ENCODE assay signal across 10 mouse cellular contexts in the genomic region with DNA sequence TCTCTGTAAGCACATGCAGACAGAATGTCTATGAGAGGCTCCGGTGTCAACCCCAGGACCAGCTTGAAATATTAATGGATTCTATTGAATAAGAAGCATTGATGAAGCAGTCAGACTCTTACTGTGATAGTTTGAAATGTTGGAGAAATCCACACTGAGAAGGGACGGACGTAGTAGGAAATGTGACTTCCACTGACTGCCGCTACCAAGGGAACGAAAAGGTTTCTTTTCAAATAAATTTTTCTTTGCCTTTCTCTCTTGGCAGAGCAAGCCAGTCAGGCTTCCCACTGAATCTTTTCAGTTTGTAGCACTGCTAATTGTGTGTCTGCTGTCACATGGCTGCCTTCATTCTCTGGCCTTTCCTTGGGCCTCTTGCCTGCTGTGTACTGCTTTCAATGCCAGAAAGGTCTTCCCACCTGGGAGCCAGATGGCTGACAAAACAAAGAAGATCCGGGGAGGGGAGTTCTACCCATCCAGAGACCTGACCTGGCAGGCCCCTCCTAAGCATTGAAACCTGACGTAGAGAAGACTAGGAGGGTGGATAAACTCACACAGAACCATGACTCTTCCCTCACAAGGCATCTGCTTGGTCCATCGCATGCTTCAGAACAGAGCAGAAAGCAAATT. TPM values are rescaled to one million over a fixed set of nuclear protein-coding genes. Genes with fewer than 3 reads are reported as not detected.
DNase-seq lines count a peak whose midpoint lies in the region; ATAC-seq and TF ChIP-seq lines count a peak whose summit lies in the region.
"Had no signal": no experiment of that assay in that cellular context is flagged by ENCODE, and none has a peak within 500 bp of the region (broad histone marks: within the 10 kb centered on the region; RNA-seq: fewer than 3 reads in every experiment).

No protein-coding gene starts in this region.

- H3K9me3 ChIP-seq in ES-E14 (ENCODE audit: control insufficient read depth, insufficient read depth, low read depth, low read length), result no peaks in the 10 kb centered on the region
- no peaks in the 10 kb centered on the region for H3K9me3 ChIP-seq in hindbrain, embryonic 14.5 days (ENCODE audit: control insufficient read depth, low read length)
- no peaks in the 10 kb centered on the region for H3K9me3 ChIP-seq in liver, postnatal 0 days (ENCODE audit: low read length)
- H3K9me3 ChIP-seq: liver, embryonic 13.5 days had no signal

- no peak for TF ChIP-seq EP300 in liver, postnatal 0 days (IDR thresholded peaks at IDR 0.05; ENCODE audit: low read depth)

- no peak overlapping the region for H3K4me3 ChIP-seq in ES-E14 (ENCODE audit: insufficient read depth in 1 of 2, low read depth in 1 of 2, low read length in 2 of 2, poor library complexity in 1 of 2, severe bottlenecking in 1 of 2)
- H3K4me3 ChIP-seq in hindbrain, embryonic 14.5 days (replicated peaks; ENCODE audit: low read length), result no peak overlapping the region
- H3K4me3 ChIP-seq in liver, postnatal 0 days (ENCODE audit: low read depth, low read length), result no peak overlapping the region
- H3K4me3 ChIP-seq: liver, embryonic 13.5 days had no signal

- H3K27ac ChIP-seq in ES-E14 (ENCODE audit: insufficient read depth, low read depth, low read length, poor library complexity, severe bottlenecking), result peak overlapping the region; percentile 37; the same call in 1 of the 2 replicates
- H3K27ac ChIP-seq in hindbrain, embryonic 14.5 days, result peak overlapping the region; percentile 63
- H3K27ac ChIP-seq in liver, postnatal 0 days (ENCODE audit: low read depth), result no peak overlapping the region
- H3K27ac ChIP-seq: liver, embryonic 13.5 days had no signal

- peak; percentile 86 for ATAC-seq in hindbrain, embryonic 14.5 days (ENCODE audit: low FRiP score)
- no peak for ATAC-seq in liver, postnatal 0 days
- ATAC-seq: intestine, postnatal 0 days had no signal

- H3K9ac ChIP-seq in ES-E14 (ENCODE audit: insufficient read depth, low read depth, low read length, poor library complexity, severe bottlenecking), result no peak overlapping the region
- H3K9ac ChIP-seq in hindbrain, embryonic 14.5 days, result no peak overlapping the region
- H3K9ac ChIP-seq in liver, postnatal 0 days (replicated peaks), result no peak overlapping the region
- H3K9ac ChIP-seq: liver, embryonic 13.5 days had no signal

- DNase-seq in ES-E14 (ENCODE audit: low read depth, low spot score), result no peak
- DNase-seq in cerebellum, postnatal 25 days, result peak; percentile 83
- DNase-seq in hindbrain, embryonic 14.5 days (ENCODE audit: low spot score), result peak; percentile 65
- DNase-seq in left cerebral cortex, postnatal 4 days, result peak; percentile 53
- no peak for DNase-seq in thymus, postnatal 4 days
- DNase-seq in heart, postnatal 14 days, result no peak
- no peak for DNase-seq in liver, postnatal 0 days
- DNase-seq in gastrocnemius, postnatal 4 days (ENCODE audit: low spot score in 2 of 2), result no peak
- DNase-seq: liver, embryonic 13.5 days had no signal

- no peak overlapping the region for H3K4me2 ChIP-seq in hindbrain, embryonic 14.5 days (replicated peaks)
- H3K4me2 ChIP-seq in liver, postnatal 0 days (ENCODE audit: low read depth, low read length), result no peak overlapping the region
- H3K4me2 ChIP-seq: liver, embryonic 13.5 days had no signal

- in situ Hi-C loops in ES-E14 (cut with MboI; ENCODE audit: low sequenced_read_pairs in 2 of 2, unreplicated experiment in 2 of 2), result no loop called here

- intact Hi-C loops in left cerebral cortex, postnatal 4 days (cut with DNase I), result no loop called here
- intact Hi-C loops in heart, postnatal 14 days (cut with DNase I), result no loop called here

- H3K4me1 ChIP-seq in ES-E14 (ENCODE audit: control insufficient read depth in 2 of 2, insufficient read depth in 2 of 2, low read length in 2 of 2, poor library complexity in 1 of 2), result peaks cover 10 to 11% of the 10 kb centered on the region in 2 experiments
- 0 out of 2 replicates have a peak, but pooled peaks cover 5% of the 10 kb centered on the region for H3K4me1 ChIP-seq in hindbrain, embryonic 14.5 days (replicated peaks; ENCODE audit: control insufficient read depth, insufficient read depth, low read length)
- H3K4me1 ChIP-seq in liver, postnatal 0 days (ENCODE audit: insufficient read depth), result no peaks in the 10 kb centered on the region
- H3K4me1 ChIP-seq: liver, embryonic 13.5 days had no signal

- no peaks in the 10 kb centered on the region for H3K36me3 ChIP-seq in ES-E14 (ENCODE audit: control insufficient read depth, insufficient read depth, low read length, poor library complexity, severe bottlenecking)
- H3K36me3 ChIP-seq in hindbrain, embryonic 14.5 days (replicated peaks; ENCODE audit: control insufficient read depth, insufficient read depth), result no peaks in the 10 kb centered on the region; the same call in 1 of the 2 replicates
- H3K36me3 ChIP-seq in liver, postnatal 0 days (replicated peaks; ENCODE audit: insufficient read depth, low read length), result no peaks in the 10 kb centered on the region
- H3K36me3 ChIP-seq: liver, embryonic 13.5 days had no signal

- H3K27me3 ChIP-seq in hindbrain, embryonic 14.5 days (ENCODE audit: control insufficient read depth, insufficient read depth, low read length), result no peaks in the 10 kb centered on the region
- no peaks in the 10 kb centered on the region for H3K27me3 ChIP-seq in liver, postnatal 0 days (ENCODE audit: insufficient read depth, low read length)
- H3K27me3 ChIP-seq: liver, embryonic 13.5 days had no signal

- 36% methylated on average over 8 of the region's 8 CpGs for WGBS in hindbrain, embryonic 14.5 days
- 79% methylated on average over 8 of the region's 8 CpGs for WGBS in liver, postnatal 0 days (ENCODE audit: insufficient replicate concordance)

- no peak for TF ChIP-seq CTCF in liver, postnatal 0 days (IDR thresholded peaks at IDR 0.05; ENCODE audit: low read depth)

TF ChIP-seq in ES-E14, 5 proteins besides CTCF, POLR2A, EP300 and RAD21:
- no peak for TF ChIP-seq ZNF384 (IDR thresholded peaks at IDR 0.05; ENCODE audit: low read depth, low read length)
- TF ChIP-seq CHD2 (IDR thresholded peaks at IDR 0.05; ENCODE audit: low read depth, low read length), result no peak
- TF ChIP-seq HCFC1 (IDR thresholded peaks at IDR 0.05; ENCODE audit: borderline replicate concordance, insufficient read depth, low read length), result no peak
- no peak for TF ChIP-seq MAFK (IDR thresholded peaks at IDR 0.05; ENCODE audit: insufficient read depth, low read depth, low read length)
- TF ChIP-seq ZC3H11A (IDR thresholded peaks at IDR 0.05; ENCODE audit: borderline replicate concordance, low read depth, low read length), result no peak

RNA-seq across cellular contexts. Expression of gene Paqr8, which starts 15.2 kb away (rescaled TPM):
- total RNA-seq in ES-E14 (2012; rRNA removed), result 1.7 and 3.2 TPM in 2 replicates
- polyA plus RNA-seq in hindbrain, embryonic 14.5 days (2014; fragmentation: Nextera tagmentation; extraction: Ambion mirVana), result 39.9 and 43.5 TPM in 2 replicates
- 10 to 100 TPM; 37.9 to 44.9 TPM for total RNA-seq in left cerebral cortex, postnatal 4 days (2021)
- 1 to 10 TPM; 2.4 to 3.6 TPM for total RNA-seq in heart, postnatal 14 days (2021)
- polyA plus RNA-seq in liver, postnatal 0 days (2015; fragmentation: Nextera tagmentation; extraction: Ambion mirVana), result 0.18 and 0.21 TPM in 2 replicates
- 1 to 10 TPM; 2.5 to 3.0 TPM for total RNA-seq in gastrocnemius, postnatal 4 days (2021)

RNA-seq across cellular contexts. Expression of gene Efhc1, which starts 45.8 kb away (rescaled TPM):
- total RNA-seq in ES-E14 (2012; rRNA removed), result 1.7 and 1.8 TPM in 2 replicates
- polyA plus RNA-seq in hindbrain, embryonic 14.5 days (2014; fragmentation: Nextera tagmentation; extraction: Ambion mirVana), result 3.4 and 3.5 TPM in 2 replicates
- 1 to 10 TPM in 1 of 2 experiments, under 1 TPM in 1; 0.97 to 2.2 TPM for total RNA-seq in left cerebral cortex, postnatal 4 days (2021)
- total RNA-seq in heart, postnatal 14 days (2021), result 1 to 10 TPM in 1 of 2 experiments, under 1 TPM in 1; 0.71 to 1.6 TPM
- 0.34 and 0.39 TPM in 2 replicates for polyA plus RNA-seq in liver, postnatal 0 days (2015; fragmentation: Nextera tagmentation; extraction: Ambion mirVana)
- total RNA-seq in gastrocnemius, postnatal 4 days (2021), result 1 to 10 TPM; 2.9 to 5.0 TPM

Comparison
In these comparisons a context has a peak if more than half of its experiments do, and no peak if none do; other contexts are left out.
1. DNase-seq: peak in cerebellum, postnatal 25 days (2 of 2), hindbrain, embryonic 14.5 days (single experiment) and left cerebral cortex, postnatal 4 days (single experiment); none in ES-E14 (single experiment), thymus, postnatal 4 days (single experiment), heart, postnatal 14 days (0 of 2), liver, postnatal 0 days (single experiment) and gastrocnemius, postnatal 4 days (0 of 2).